Mouse (Mus musculus) liver, adult 2 months (tissue): ENCODE results near the gene Olfr429. TPM values are rescaled to one million over a fixed set of nuclear protein-coding genes. Genes with fewer than 3 reads are reported as not detected.

ENCODE experiments used
- DNase-seq: peaks from one replicate; pipeline ENCODE4 v3.0.0-alpha.2; 2011; ENCODE audit warnings: low read depth, low spot score; ENCODE audit errors: extremely low read depth
- H3K27ac ChIP-seq: fragments of 200-500 bp; replicated peaks from 2 replicates; pipeline ENCODE4 v1.5.1; 2012; ENCODE audit warnings: low read depth, mild to moderate bottlenecking, control low read depth, inconsistent platforms, low read length; ENCODE audit not compliant: insufficient read depth
- H3K27me3 ChIP-seq: fragments of 200-500 bp; 2 replicates; pipeline ENCODE4 v1.6.1; 2012; ENCODE audit warnings: mild to moderate bottlenecking, moderate library complexity, low read length, inconsistent platforms; ENCODE audit not compliant: control insufficient read depth, insufficient read depth
- H3K36me3 ChIP-seq: fragments of 200-500 bp; 2 replicates; pipeline ENCODE4 v1.6.1; 2012; ENCODE audit warnings: low read length, inconsistent platforms; ENCODE audit not compliant: control insufficient read depth, insufficient read depth
- H3K4me1 ChIP-seq: fragments of 200-500 bp; 2 replicates; pipeline ENCODE4 v1.6.1; 2011; ENCODE audit warnings: low read length; ENCODE audit not compliant: control insufficient read depth, insufficient read depth
- H3K4me3 ChIP-seq: fragments of 200-500 bp; 2 replicates; pipeline ENCODE4 v1.5.1; 2011; ENCODE audit warnings: low read depth, mild to moderate bottlenecking, control low read depth, low read length, moderate library complexity; ENCODE audit not compliant: insufficient read depth
- H3K79me2 ChIP-seq: fragments of 200-500 bp; 2 replicates; pipeline ENCODE4 v1.6.1; 2012; ENCODE audit warnings: inconsistent platforms, mild to moderate bottlenecking, low read length, moderate library complexity; ENCODE audit not compliant: control insufficient read depth, insufficient read depth
- H3K9ac ChIP-seq: fragments of 200-500 bp; 2 replicates; pipeline ENCODE4 v1.6.1; 2012; ENCODE audit warnings: low read depth, mild to moderate bottlenecking, control low read depth, inconsistent platforms, low read length
- CTCF ChIP-seq: fragments of 200-500 bp; IDR thresholded peaks from 2 replicates; pipeline ENCODE4 v1.5.1; 2011; ENCODE audit warnings: low read depth, low read length, control low read depth
- POLR2A ChIP-seq: fragments of 200-500 bp; IDR thresholded peaks from 2 replicates; pipeline ENCODE4 v1.6.1; 2011; ENCODE audit warnings: low read length, control low read depth; ENCODE audit not compliant: insufficient read depth; ENCODE audit errors: extremely low read depth
- WGBS: fragments of 180-500 bp; shearing (Covaris S2); methylation state at CpG from one replicate; pipeline ENCODE4 v1.1.7; 2018; 5-methylcytosine and 5-hydroxymethylcytosine counted together
- polyA plus RNA-seq: library from polyadenylated mRNA; depleted of rRNA; stranded (reverse); fragments of >200 nt; gene quantifications from 2 replicates; pipeline ENCODE4 v1.2.3, GENCODE M21; 2012
- total RNA-seq: library from RNA; depleted of rRNA; stranded (reverse); fragments of >200 nt; gene quantifications from 2 replicates; pipeline ENCODE4 v1.2.3, GENCODE M21; 2014

The Olfr429 gene
- total and polyA plus RNA-seq, 2 experiments, result not detected

GRCm38 (mm10) chr1:174055248-174055647, 28.9 kb upstream of the Olfr429 start:
- TF ChIP-seq CTCF (no peak), POLR2A (no peak)
- 62% methylated on average over 2 of the region's 2 CpGs for WGBS

GRCm38 (mm10) chr1:174066305-174066704, 17.8 kb upstream of the Olfr429 start, which contains the start of gene Olfr430:
Olfr430 (plus strand) TSS chr1:174066605.
- Histone ChIP-seq H3K4me3 (no peak within 1 kb of the TSS), H3K27me3 (no peaks in the 10 kb centered on the region), H3K36me3 (no peaks in the 10 kb centered on the region), H3K4me1 (no peaks in the 10 kb centered on the region), H3K9ac (no peak within 1 kb of the TSS), H3K27ac (no peak within 1 kb of the TSS), H3K79me2 (no peaks in the 10 kb centered on the region)
- no peak for TF ChIP-seq POLR2A
- TF ChIP-seq CTCF, result no peak
- 78% methylated on average over 3 of the region's 3 CpGs for WGBS
- DNase-seq, result no peak

More at GRCm38 (mm10) chr1:174055248-174055647, 28.9 kb upstream of the Olfr429 start:
- no peak for DNase-seq
- Histone ChIP-seq H3K27ac (no peak overlapping the region), H3K79me2 (no peaks in the 10 kb centered on the region), H3K9ac (no peak overlapping the region), H3K27me3 (no peaks in the 10 kb centered on the region), H3K4me3 (no peak overlapping the region), H3K36me3 (no peaks in the 10 kb centered on the region), H3K4me1 (no peaks in the 10 kb centered on the region)

DNA sequence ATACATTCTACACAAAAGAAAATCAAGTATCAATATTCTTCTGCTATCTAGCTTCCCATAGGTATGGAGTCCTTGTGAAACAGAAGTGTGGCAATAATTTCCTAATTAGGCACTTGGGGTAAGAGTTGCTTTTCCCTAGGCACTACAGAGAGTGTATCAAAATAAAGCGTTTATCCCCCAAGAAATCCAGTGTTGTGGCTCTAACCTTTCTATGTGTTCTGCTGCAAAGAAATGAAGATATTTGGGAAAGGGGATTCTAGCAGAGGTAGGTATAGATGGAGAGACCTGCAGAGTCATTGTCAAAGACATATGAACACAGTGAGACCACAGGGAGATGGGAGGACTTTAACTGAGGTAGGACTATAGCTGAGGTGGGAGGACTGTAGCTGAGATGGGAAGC, 12.5 kb downstream of the Olfr429 start, which contains the start of gene Olfr427:
Gene Olfr427 (plus strand): TSS at position 301 of the 400 bp plus-strand sequence.
- Histone ChIP-seq H3K79me2 (no peaks in the 10 kb centered on the region), H3K27me3 (no peaks in the 10 kb centered on the region), H3K4me3 (no peak within 1 kb of the TSS), H3K4me1 (no peaks in the 10 kb centered on the region), H3K9ac (no peak within 1 kb of the TSS), H3K36me3 (no peaks in the 10 kb centered on the region), H3K27ac (no peak within 1 kb of the TSS)
- DNase-seq, result no peak
- WGBS, result 82% methylated on average over 1 of the region's 1 CpGs
- no peak for TF ChIP-seq CTCF
- TF ChIP-seq POLR2A, result no peak

DNA sequence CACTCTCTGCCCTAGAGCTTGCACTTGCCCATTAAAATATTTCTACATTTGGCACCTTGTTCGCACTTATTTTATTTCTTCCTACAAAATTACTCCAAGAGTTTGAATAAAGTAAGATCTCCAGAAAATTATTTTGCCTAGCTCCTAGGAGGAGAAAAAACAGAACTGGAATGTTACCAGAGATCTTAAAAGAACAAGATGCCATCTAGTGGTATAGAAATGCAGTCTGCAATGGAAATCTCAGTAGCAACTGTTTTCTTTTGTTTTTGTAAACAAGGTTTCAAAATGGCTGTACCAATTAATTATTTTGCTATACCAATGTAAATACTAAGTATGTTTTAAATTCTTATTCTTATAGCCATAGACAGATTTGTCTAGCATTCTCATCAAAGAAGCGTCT, 19.6 kb downstream of the Olfr429 start:
- Histone ChIP-seq H3K27ac (no peak overlapping the region), H3K79me2 (no peaks in the 10 kb centered on the region), H3K27me3 (no peaks in the 10 kb centered on the region), H3K36me3 (no peaks in the 10 kb centered on the region), H3K4me3 (no peak overlapping the region), H3K4me1 (no peaks in the 10 kb centered on the region), H3K9ac (no peak overlapping the region)
- DNase-seq, result peak; percentile 1
- 53% methylated on average over 2 of the region's 2 CpGs for WGBS
- no peak for TF ChIP-seq POLR2A
- no peak for TF ChIP-seq CTCF

DNA sequence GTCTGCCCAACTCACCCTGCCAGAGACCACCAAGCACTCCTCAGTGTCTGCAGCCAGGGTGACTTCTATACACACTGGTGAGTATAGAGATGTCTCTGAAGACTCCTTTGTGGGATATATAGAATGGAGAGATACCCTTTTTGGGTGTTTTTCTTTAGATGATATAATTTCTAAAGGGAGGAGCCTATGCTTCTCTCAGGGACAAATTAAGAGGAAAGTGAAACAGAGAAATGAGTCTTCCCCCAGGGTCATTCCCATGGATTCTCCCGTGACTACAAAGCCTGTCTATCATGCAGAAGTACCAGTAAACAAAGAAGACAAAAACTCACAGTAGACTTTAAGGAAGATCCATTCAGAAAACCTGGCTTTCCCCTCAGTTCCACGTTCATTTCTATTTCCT, 36.9 kb downstream of the Olfr429 start, which contains the start of gene Olfr231:
Gene Olfr231 (minus strand): TSS at position 101 of the 400 bp plus-strand sequence.
- no peak for DNase-seq
- WGBS, result 48% methylated on average over 2 of the region's 2 CpGs
- TF ChIP-seq POLR2A (no peak), CTCF (no peak)
- Histone ChIP-seq H3K4me3 (no peak within 1 kb of the TSS), H3K9ac (no peak within 1 kb of the TSS), H3K27me3 (no peaks in the 10 kb centered on the region), H3K27ac (no peak within 1 kb of the TSS), H3K79me2 (no peaks in the 10 kb centered on the region), H3K36me3 (no peaks in the 10 kb centered on the region), H3K4me1 (no peaks in the 10 kb centered on the region)

- H3K27me3 ChIP-seq, result no peaks in the 10 kb centered on the region
- H3K9ac ChIP-seq, result no peak within 1 kb of the TSS
- no peak within 1 kb of the TSS for H3K27ac ChIP-seq
- 70% methylated on average over 3 of the region's 3 CpGs for WGBS
- no peak for DNase-seq
- H3K4me1 ChIP-seq, result no peaks in the 10 kb centered on the region
- no peaks in the 10 kb centered on the region for H3K79me2 ChIP-seq
- TF ChIP-seq CTCF (no peak), POLR2A (no peak)
- no peak within 1 kb of the TSS for H3K4me3 ChIP-seq
- H3K36me3 ChIP-seq, result no peaks in the 10 kb centered on the region
Observed at GRCm38 (mm10) chr1:174131217-174131616, 47.1 kb downstream of the Olfr429 start, which contains the start of gene Olfr424. Olfr424 (plus strand) TSS chr1:174131517.
